Mouse (Mus musculus) stomach, embryonic 16.5 days (tissue): ENCODE measurements around the gene Kxd1. TPM values are rescaled to one million over a fixed set of nuclear protein-coding genes. Genes with fewer than 3 reads are reported as not detected.

Experiments
- ATAC-seq: fragments of 200-750 bp; cut with Nextera tagmentation; 2 replicates; pipeline ENCODE4 v1.8.0; 2017; ENCODE audit warnings: moderate number of reproducible peaks, moderate TSS enrichment; ENCODE audit not compliant: insufficient read depth, low FRiP score
- H3K27ac ChIP-seq: fragments of 300-500 bp; sonication (generic); 2 replicates; pipeline ENCODE4 v1.5.1; 2014; ENCODE audit warnings: low read length
- H3K27me3 ChIP-seq: fragments of 300-500 bp; sonication (generic); 2 replicates; pipeline ENCODE4 v1.6.1; 2014; ENCODE audit warnings: low read length, control low read depth, mixed read lengths; ENCODE audit not compliant: control insufficient read depth, insufficient read depth
- H3K36me3 ChIP-seq: fragments of 300-500 bp; sonication (generic); 2 replicates; pipeline ENCODE4 v1.6.1; 2014; ENCODE audit warnings: low read length; ENCODE audit not compliant: control insufficient read depth, insufficient read depth
- H3K4me1 ChIP-seq: fragments of 300-500 bp; sonication (generic); 2 replicates; pipeline ENCODE4 v1.6.1; 2014; ENCODE audit warnings: low read length, control low read depth, mixed read lengths; ENCODE audit not compliant: control insufficient read depth, insufficient read depth
- H3K4me2 ChIP-seq: fragments of 300-500 bp; sonication (generic); 2 replicates; pipeline ENCODE4 v1.6.1; 2014; ENCODE audit warnings: low read depth, low read length, mixed read lengths
- H3K4me3 ChIP-seq: fragments of 300-500 bp; sonication (generic); replicated peaks from 2 replicates; pipeline ENCODE4 v1.5.1; 2014; ENCODE audit warnings: mild to moderate bottlenecking, low read length
- H3K9ac ChIP-seq: fragments of 300-500 bp; sonication (generic); 2 replicates; pipeline ENCODE4 v1.6.1; 2014; ENCODE audit warnings: low read length
- H3K9me3 ChIP-seq: fragments of 300-500 bp; sonication (generic); replicated peaks from 2 replicates; pipeline ENCODE4 v1.6.1; 2016; ENCODE audit warnings: low read length, control low read depth; ENCODE audit not compliant: control insufficient read depth
- WGBS: fragments of 180-500 bp; shearing (Covaris S2); extraction: QIAGEN DNeasy Blood & Tissue Kit; methylation state at CpG from one replicate; pipeline ENCODE4 v1.1.7; 2014; 5-methylcytosine and 5-hydroxymethylcytosine counted together
- polyA plus RNA-seq: library from polyadenylated mRNA; unstranded; fragments of >200 nt; fragmentation: Nextera tagmentation; extraction: Ambion mirVana; gene quantifications from 2 replicates; pipeline ENCODE4 v1.2.1, GENCODE M21; 2015

Gene Kxd1
- polyA plus RNA-seq, 1 experiment from 2014 or later: 53.9 TPM

DNA sequence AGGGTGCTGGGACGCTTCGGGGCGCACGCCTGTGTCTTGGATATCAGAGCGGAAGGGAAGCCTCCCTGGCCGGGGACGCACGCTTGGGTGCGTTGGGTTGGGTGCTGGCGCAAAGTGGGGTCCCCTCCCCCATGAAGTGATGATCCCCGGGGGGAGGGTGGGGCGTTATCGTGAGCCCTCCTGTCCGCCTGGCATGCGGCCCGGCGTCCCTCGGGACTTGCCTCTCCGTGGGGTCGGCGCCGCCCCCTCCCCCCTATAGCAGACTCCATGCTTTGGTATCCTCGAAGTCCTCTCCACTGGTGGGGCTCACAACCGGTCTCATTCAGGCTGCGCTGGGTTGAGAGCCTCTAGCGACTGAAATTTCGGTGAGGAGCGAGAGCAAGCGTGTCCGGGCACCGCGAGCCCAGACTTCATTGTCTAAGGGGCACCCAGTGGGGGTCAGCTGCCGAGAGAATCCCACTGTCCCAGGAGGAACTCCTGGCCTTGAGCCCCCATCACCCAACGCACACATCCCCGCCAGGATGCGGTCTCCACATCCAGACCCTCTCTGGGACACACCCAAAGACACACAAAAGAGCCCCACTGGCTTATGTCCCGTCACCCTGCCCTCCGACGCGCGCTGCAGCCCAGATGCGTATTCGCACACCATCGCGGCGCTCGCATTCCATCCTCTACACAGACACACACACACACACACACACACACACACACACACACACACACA lies 33.9 kb downstream of the Kxd1 start:
- peaks cover 29% of the 10 kb centered on the region for H3K4me1 ChIP-seq
- WGBS: 2% methylated on average over 47 of the region's 47 CpGs
- no peak for ATAC-seq
- H3K9ac ChIP-seq: peak overlapping the region; percentile 66; the same call in 1 of the 2 replicates
- H3K27ac ChIP-seq: no peak overlapping the region
- peak overlapping the region; percentile 94 for H3K4me2 ChIP-seq
- H3K27me3 ChIP-seq: peaks cover 97% of the 10 kb centered on the region
- no peaks in the 10 kb centered on the region for H3K9me3 ChIP-seq
- peak overlapping the region; percentile 48 for H3K4me3 ChIP-seq
- no peaks in the 10 kb centered on the region for H3K36me3 ChIP-seq

- H3K4me3 ChIP-seq: peak within 1 kb of the TSS; percentile 48
- no peaks in the 10 kb centered on the region for H3K36me3 ChIP-seq
- no peak within 1 kb of the TSS for H3K27ac ChIP-seq
- H3K27me3 ChIP-seq: peaks cover 98% of the 10 kb centered on the region
- peak within 1 kb of the TSS; percentile 94 for H3K4me2 ChIP-seq
- H3K4me1 ChIP-seq: peaks cover 37% of the 10 kb centered on the region
- H3K9me3 ChIP-seq: no peaks in the 10 kb centered on the region
- under 1% methylated on average over 65 of the region's 93 CpGs for WGBS
- peak within 1 kb of the TSS; percentile 66 for H3K9ac ChIP-seq
- ATAC-seq: no peak
These were observed 34.8 kb downstream of the Kxd1 start, which contains the start of gene Crlf1 for GRCm38 (mm10) chr8:70492664-70493640. Gene Crlf1, plus strand, starts transcription at chr8:70493158.

DNA sequence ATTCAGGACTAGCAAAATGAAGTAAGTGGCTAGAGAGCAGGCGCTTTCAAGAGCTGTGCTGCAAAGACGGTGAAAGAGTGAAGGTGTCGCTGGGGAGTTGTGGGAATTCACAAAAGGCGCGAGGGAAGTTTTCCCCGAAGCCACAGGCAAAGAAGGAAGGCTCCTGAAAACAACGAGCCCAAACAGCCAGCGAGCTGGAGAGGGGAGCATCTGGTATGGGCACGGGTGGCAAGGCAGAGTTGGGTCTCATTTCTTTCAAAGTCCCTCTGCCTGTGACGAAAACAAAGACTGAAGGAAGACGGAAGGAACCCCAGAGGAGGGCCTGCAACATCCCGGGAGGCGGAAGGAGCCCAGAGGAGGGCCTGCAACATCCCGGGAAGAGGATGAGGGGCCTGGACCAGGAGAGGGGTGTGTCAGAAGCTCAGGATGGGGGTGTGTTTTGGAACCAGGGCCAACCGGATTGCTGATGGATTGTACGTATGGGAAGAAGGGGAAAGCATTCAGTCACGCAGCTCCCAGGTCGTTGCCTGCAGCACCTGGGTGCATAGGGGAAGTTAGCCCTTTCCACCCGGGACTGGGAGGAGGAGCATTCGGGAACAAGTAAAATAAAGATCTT lies 36.8 kb downstream of the Kxd1 start:
- WGBS: 9% methylated on average over 20 of the region's 20 CpGs
- H3K4me3 ChIP-seq: no peak overlapping the region
- H3K4me1 ChIP-seq: peaks cover 43% of the 10 kb centered on the region
- peaks cover 96% of the 10 kb centered on the region for H3K27me3 ChIP-seq
- ATAC-seq: no peak
- no peak overlapping the region for H3K9ac ChIP-seq
- H3K4me2 ChIP-seq: no peak overlapping the region
- H3K27ac ChIP-seq: no peak overlapping the region
- no peaks in the 10 kb centered on the region for H3K9me3 ChIP-seq
- no peaks in the 10 kb centered on the region for H3K36me3 ChIP-seq

- Histone ChIP-seq H3K9ac (no peak overlapping the region), H3K4me2 (no peak overlapping the region), H3K36me3 (no peaks in the 10 kb centered on the region), H3K4me1 (peaks cover 43% of the 10 kb centered on the region), H3K9me3 (no peaks in the 10 kb centered on the region), H3K27me3 (peaks cover 96% of the 10 kb centered on the region), H3K27ac (no peak overlapping the region), H3K4me3 (no peak overlapping the region)
- 17% methylated on average over 10 of the region's 10 CpGs for WGBS
- no peak for ATAC-seq
These were observed 37.5 kb downstream of the Kxd1 start for GRCm38 (mm10) chr8:70490061-70490879.

GRCm38 (mm10) chr8:70489576-70489975 lies 38.2 kb downstream of the Kxd1 start:
- Histone ChIP-seq H3K4me3 (peak overlapping the region; percentile 31), H3K9me3 (no peaks in the 10 kb centered on the region), H3K36me3 (no peaks in the 10 kb centered on the region), H3K9ac (peak overlapping the region; percentile 54; the same call in 1 of the 2 replicates), H3K4me2 (peak overlapping the region; percentile 63), H3K27me3 (peaks cover 94% of the 10 kb centered on the region), H3K27ac (no peak overlapping the region), H3K4me1 (peaks cover 43% of the 10 kb centered on the region)
- ATAC-seq: no peak
- WGBS: 3% methylated on average over 39 of the region's 41 CpGs

- 4% methylated on average over 14 of the region's 14 CpGs for WGBS
- no peaks in the 10 kb centered on the region for H3K9me3 ChIP-seq
- H3K27ac ChIP-seq: 0 out of 2 replicates have a peak overlapping the region, but pooled peaks have one; percentile 7
- H3K4me3 ChIP-seq: peak overlapping the region; percentile 39
- no peaks in the 10 kb centered on the region for H3K36me3 ChIP-seq
- ATAC-seq: no peak
- H3K4me2 ChIP-seq: peak overlapping the region; percentile 63
- H3K9ac ChIP-seq: 0 out of 2 replicates have a peak overlapping the region, but pooled peaks have one; percentile 54
- peaks cover 94% of the 10 kb centered on the region for H3K27me3 ChIP-seq
- H3K4me1 ChIP-seq: peaks cover 43% of the 10 kb centered on the region
These were observed 38.8 kb downstream of the Kxd1 start for GRCm38 (mm10) chr8:70488931-70489470.

- Histone ChIP-seq H3K4me3 (peak overlapping the region; percentile 39), H3K36me3 (no peaks in the 10 kb centered on the region), H3K4me1 (peaks cover 35% of the 10 kb centered on the region), H3K27me3 (peaks cover 86% of the 10 kb centered on the region), H3K27ac (0 out of 2 replicates have a peak overlapping the region, but pooled peaks have one; percentile 7), H3K9ac (peak overlapping the region; percentile 54; the same call in 1 of the 2 replicates), H3K9me3 (no peaks in the 10 kb centered on the region), H3K4me2 (peak overlapping the region; percentile 57)
- 5% methylated on average over 55 of the region's 55 CpGs for WGBS
- ATAC-seq: peak; percentile 18; the same call in 1 of the 2 replicates
These were observed 39.6 kb downstream of the Kxd1 start for GRCm38 (mm10) chr8:70487993-70488796.
